Mouse (Mus musculus): Measurements from ENCODE around the gene Caly.

- no peak for TF ChIP-seq POLR2A (IDR thresholded peaks at IDR 0.05; ENCODE audit: control insufficient read depth, extremely low read depth, insufficient read depth, low read length, poor library complexity)
- no peak for TF ChIP-seq CTCF (IDR thresholded peaks at IDR 0.05; ENCODE audit: borderline replicate concordance, control insufficient read depth, extremely low read depth, insufficient read depth, low read length, poor library complexity)
Measured at GRCm38 (mm10) chr7:140080503-140081156, 1.7 kb downstream of the Caly start.

Data from thymus, adult 2 months (tissue).